Mouse (Mus musculus): ENCODE results near the gene Ntng2. TPM values are rescaled to one million over a fixed set of nuclear protein-coding genes. Genes with fewer than 3 reads are reported as not detected.
A peak's percentile ranks its signal among the peaks of the same experiment; 100 is the strongest.

Gene Ntng2
- 20.6 and 25.2 TPM in 2 replicates for total RNA-seq (2021)
- long read RNA-seq, experiment 1: 0 reads
- long read RNA-seq, experiment 2, partial matches to known transcripts: 0 of 3 reads
- long read RNA-seq, experiment 2, other reads (novel, unspliced or antisense): 3 of 3 reads

DNA sequence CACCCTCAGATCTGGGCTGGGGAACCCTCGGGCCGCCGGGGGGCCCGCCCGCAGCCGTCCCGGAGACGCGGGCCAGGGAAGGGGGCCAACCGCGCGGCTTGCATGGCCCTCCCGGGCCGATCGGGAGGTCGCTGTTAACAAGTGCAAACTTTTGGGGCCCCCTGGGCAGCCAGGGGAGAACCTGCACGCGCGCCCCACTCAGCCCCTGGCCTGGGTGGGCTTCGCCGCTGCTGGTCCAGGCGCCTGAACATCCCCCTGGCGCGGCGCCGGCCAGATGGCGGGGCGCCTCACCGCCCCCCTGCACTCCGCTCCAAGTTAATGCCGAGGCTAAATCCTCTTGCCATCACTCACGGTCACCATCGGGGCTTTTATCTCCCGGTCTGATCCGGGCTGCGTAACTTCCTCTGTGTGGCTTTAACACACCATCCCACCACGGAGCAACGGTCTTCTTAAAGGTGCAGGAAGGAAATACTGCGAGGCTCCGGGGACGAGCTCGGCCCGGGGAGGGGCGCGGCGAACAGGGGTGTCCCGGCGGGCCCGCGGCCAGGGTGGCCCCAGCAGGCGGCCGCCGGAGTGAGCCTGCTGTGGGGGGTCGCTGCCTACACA is at the start of gene Ntng2:
Gene Ntng2, minus strand, starts transcription at position 407 of the 606 bp plus-strand sequence.
- peak; percentile 86 for DNase-seq

DNA sequence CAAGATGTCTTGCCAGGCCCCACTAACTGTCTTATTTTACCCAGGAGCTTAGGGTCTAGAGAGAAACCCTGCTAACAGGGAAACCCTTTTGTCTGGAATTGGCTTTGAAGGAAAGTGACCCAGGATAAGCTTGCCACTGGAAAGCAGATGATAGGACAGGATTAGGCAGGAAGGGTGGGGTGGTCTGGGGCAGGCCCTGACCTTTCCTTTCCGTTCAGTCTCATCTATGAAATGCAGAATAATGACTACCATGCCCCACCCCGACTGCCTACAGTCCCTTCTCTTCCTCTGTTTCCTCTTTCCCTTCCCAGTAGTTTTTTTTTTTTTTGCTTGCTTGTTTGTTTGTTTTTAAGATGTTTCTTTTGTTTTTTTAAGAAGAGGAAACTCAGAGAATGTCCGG is 42.8 kb upstream of the Ntng2 start:
- DNase-seq: no peak

DNA sequence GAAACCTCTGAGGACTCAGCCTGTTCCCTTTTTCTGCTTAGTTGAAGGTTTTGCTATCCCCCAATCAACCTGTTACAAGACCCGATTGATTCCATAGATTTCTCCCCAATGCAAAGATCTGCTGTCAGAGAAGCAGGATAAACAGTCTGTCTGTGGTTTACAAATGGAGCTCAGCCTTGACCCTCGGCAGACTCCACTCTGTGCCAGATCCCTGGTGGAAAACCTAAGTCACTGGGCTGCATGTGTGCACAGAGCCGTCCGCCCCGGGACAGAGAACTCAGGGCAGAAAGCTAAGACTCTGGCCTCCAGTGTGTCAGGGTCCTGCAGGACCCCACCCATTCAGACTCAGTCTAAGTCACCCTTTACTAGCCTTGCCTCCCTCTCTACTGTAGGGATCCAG is 34.8 kb upstream of the Ntng2 start:
- DNase-seq: no peak

DNA sequence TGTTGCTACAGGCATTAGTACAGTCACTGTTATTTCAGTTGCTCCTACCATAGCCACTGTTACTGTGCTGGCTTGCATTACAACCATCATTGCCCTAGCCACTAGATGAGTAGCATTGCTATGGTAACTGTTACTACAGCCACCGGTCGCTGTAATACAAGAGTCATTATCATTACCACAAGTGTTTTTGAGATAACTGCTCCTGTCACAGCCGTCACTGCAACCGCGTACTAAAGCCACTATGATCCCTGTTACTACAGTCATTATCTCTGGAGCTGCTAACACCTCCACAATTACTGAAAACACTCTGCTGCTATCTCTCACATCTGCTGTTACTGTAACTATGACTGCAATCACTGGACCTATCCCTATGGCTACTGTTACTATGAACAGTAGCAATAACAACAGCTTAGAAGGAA is 24.9 kb upstream of the Ntng2 start:
- DNase-seq: no peak

DNA sequence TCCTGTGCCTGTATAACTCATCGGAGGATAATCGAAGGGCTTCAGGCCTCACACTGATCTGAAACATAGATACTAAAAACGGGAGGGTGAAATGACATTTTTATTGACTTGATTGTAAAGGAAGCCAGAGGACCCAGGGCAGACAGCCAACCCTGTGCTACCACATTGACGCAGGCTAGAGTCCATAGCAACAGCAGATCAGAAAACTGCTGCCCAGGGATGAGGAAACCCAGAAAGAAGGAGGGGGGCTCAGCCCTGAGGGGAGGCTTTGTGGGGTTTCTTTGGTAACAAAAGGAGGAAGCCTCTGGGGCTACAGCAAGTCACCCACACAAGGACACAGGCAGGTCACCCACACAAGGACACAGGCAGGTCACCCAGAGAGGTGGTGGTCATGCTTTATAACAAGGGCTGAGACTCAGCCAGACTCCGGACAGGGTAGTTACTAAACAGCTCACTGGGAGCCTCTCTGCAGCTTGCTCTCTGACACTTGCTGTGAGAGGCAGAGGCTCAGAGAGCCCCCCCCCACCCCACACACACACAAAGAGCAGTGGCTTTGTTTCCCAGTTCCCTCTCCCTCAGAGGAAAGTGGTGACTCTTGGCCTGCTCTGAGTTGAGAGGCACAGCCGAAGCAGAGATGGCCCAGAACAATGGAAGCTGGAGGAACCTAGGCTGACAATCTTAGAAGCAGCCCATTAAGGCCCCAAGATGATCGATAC is 19.2 kb upstream of the Ntng2 start:
- DNase-seq: peak; percentile 59

DNA sequence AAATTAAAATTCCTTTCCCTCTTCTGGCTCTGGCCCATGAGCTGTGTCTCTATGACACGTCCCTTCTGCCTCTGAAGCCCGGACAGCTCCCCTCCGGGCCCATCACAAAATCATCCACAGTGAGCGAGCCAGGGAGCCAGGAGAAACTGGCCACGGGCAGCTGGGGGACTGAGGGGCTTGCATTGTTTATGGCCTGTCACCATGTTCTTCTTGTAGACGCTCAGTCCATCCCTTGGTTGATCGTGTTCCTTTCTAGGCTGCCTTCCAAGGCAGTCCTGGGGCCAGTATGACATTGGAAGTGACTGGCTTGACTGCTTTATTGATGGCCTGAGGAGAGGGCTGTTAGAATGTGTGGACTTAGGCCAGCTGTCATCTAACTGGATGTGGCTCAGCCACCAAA is 18.3 kb upstream of the Ntng2 start:
- DNase-seq: no peak

DNA sequence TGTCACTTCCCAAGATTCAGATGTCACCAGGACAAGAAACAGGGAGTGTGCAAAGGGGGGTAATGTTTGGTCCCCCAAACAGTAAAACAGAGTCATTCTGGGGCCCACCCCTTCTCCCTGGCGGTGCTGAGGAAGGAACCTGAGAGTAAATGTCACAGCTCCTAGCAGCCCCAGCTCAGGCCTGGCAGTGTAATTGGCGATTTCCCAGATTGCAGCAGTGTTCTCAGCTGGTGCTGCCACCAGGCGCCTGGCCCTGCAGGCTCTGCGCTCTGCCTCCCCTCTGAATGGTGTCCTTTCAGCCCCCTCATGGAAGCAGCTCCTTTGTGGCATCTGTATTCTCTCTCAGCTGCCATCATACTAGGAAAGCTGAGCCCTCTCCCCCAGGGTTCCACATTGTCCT is 14.0 kb upstream of the Ntng2 start:
- no peak for DNase-seq

DNA sequence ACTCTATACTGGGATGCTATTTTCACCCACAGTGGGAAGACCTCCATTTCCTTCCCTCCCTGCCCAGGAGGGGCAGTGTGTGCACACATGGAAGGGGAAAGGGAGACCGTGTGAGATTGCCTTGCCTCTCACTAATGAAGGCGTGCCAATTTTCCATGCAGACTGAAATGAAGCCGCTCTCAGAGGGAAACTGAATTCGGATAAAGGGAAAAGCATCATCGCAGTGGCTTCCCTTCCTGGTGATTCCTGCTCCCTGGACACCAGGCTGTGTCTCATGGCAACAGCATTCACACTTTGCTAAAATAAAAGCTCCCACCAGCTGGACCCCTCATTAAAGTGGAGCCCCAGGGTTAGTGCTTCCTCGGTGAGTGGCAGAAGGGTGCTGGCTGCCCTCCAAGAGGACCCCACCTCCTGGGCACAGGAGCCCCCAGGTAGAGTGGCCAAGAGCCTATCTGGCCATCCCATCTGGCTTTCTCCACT is 9.7 kb upstream of the Ntng2 start:
- no peak for DNase-seq

DNA sequence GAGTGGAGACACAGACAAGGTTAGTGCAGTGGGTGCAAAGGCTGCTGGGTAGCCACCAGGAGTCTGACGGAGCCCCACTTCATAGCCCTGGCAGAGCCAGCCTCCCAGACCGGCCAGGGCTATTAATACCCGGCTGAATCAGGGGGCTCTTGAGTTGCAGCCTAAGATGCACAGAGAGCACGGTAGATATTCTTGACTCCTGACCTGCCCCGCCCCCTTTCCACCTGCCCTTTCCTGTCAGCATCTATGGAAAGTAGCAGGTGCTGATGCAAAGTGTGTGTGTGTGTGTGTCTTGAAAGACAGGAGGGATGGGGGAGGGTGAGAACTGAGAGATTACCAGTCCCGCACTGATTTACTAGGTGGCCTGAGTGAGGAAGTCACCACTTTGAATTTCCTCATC is 8.3 kb upstream of the Ntng2 start:
- DNase-seq: no peak

DNA sequence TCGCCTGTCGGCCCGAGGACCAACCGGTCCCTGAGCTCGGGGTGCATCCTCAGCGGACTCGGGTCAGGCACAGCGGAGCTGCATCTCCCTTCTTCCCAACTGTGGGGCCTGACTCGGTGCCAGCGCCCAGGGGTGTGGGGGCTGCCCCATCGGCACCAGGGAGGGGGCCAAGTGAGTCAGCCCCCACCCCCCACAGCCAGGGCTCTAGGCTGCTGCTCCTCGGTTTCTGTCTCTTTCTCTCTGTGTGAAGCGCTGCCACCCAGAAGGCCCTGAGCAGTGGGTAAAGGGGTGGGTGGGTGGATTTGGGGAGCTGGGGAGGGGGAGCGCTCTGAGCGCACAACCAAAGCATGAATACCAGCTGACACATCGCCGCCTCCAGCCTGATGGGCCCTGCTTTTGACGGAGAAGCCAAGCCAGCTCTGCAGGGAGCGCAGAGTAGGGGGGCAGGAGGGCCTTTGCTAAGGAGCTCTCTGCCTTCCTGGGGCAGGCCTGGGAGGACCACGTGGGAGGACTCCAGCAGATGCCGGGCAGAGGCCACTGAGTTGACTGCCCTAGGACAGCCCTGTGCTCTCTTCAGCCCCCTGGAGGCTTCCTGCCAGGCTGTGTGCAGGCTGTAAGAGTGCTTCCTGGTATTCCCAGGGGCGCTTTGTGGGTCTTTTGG is 530 bp upstream of the Ntng2 start:
- DNase-seq: peak; percentile 83

DNA sequence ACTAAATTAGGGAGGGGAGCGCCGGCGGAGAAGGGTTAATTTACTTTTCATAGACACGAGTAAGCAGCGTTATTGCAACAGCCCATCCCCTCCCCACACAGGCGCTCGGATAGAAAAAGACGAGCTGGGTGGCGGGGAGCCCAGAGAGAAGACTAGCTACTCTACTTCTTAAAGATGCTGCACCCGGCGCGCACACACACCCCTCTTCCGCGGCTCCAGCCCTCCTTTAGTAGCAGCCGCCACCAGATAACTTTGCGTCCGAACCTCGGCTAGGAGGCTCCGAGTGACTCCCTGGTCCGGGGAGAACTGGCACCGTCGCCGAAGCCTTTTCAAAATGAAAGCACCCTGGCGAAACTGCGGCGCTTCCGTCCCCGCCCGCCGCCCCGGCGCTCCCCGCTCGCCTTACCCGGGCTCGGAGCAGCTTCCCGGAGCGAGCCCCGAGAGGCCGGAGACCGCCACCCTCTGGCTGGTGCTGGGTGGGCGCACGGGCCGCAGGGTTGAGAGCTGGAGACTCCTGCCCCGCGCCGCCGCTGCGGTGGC is 676 bp downstream of the Ntng2 start:
- DNase-seq: peak; percentile 82

DNA sequence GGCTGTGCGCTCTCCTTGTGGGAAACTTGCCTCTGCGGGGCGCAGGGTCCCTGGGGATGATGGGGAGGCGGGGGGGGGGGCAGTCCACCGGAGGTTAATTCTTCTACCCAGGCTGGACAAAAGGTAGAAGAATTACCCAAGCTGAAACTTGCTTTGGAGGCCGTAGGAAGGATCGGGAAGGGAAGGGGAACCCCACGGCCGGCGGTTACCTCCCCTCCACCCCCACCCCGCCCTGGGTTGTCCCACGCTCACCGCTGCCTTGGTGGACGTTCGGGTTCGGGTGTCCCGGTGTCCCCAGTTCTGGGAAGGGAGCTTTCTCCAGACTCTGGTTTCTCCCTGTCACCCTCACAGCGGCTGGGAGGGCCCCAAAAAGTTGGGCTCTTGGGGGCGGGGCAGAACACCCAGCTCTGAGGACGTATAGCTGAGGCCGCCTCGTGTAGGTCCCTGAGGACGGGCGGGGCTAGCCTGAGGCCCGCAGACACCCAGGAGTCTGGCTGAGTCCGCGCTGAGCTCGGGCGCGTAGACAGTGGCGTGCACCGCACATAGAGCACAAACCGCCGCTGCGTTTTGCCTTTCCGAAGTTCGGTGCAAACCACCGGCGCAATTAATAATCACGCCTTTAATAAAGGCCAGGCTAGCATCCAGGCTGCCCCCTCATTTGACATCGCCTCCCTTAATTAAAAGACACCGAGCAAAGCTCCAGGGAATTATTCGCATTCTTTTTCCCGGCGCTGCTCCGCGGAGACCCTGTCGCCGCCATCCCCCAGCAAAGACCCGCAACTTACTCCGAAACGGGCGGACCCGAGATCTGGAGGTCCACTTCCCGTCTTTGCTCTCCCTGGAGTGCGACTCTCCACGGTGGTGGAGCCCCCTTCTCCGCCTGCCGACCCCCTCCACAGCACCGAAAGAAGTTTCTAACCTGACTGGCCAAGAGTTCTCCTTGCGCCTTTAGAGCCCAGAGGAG is 1.4 kb downstream of the Ntng2 start:
- DNase-seq: peak; percentile 52

DNA sequence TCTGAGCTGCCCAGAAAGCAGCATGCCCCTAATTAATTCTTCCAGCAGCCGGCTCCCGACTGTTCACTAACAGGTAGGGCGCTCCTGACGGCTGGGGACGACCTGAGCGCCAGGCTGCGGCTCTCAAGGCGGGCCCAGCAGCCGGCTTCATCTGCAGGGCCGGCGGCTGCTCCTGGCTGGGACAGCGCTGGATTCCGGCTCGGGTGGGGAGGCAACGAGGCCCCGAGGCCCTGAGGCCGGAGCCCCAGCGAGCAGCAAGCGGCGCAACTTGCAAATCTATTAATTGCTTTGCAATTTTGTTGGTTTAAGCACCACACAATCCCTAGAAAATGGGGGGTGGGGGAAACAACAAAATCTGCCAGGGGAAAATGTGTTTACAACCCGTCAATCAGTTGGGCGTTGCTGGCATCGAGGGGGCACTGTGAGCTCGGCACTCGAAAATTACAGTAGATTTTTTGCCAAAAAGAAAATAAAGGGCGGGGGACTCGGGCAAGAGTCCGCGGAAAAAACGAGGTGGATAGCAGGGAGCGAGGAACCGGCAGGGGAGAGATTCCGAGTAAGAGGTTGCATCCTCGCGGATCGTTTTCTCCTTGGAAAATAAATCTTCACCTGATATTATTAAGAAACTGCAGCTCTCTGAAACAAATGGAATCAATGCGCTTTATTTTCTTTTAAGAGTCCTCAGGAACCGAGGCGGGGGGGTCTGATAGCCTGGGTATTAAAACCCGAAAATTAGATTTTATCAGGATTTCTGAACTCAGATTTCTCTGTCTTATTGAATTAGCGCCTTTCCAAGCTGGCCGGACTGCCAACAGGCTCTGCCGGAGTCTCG is 2.3 kb downstream of the Ntng2 start:
- DNase-seq: peak; percentile 39

DNA sequence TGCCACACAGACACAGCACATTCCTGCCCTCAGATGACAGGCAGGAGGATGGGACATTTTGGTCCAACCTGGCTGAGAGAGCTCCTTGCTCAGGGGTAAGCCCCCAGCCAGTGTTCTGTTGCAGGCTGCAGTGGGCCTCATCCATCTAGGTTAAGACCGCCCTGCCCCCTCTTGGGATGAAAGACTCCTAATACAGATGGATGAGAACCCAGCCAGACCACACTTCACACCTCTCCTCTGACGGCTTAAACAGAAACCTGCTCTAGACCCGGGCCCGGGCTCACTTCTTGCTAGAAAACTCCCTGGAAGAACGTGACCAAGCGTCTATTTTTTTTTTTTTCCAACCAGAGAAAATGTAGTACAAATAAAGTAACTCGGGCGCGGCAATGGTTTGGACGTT is 3.0 kb downstream of the Ntng2 start:
- DNase-seq: no peak

DNA sequence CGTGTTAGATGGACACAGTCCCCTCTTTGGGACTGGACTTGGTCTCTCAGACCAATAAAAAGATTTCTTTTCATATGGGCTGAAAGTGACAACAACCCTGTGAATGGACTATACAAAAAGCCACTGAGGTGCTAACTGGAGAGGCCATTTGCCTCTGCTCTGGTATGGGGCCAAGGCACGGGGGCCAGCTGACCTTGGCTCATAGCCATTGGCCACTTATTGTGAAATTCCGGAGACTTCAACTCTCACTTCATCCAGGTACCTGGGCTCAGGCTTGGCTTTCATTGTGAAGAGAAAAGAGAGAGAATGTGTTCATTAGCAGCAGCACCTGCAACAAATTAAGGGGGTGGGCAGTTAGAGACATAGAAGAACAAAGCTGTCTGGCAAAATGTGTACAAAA is 4.3 kb downstream of the Ntng2 start:
- peak; percentile 37 for DNase-seq

DNA sequence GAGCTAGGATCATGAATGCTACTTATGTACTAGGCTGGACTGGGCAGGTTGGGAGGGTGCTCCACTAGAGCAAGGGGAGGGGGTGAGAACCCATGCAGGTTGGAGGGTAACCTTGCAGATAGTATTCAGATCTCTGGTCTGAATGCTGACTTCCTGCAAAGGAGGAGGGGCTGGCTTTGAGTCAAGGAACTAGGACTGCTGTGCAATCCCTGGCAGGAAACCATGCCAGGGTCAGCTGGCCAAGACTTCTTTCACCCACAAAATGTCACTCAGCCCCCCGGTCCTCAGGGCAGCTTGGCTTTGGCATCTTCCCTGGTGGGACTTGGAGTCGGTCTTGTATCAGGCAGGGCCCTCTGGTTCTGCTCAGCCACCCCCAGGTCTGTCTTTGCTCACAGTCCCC is 5.4 kb downstream of the Ntng2 start:
- peak; percentile 64 for DNase-seq

DNA sequence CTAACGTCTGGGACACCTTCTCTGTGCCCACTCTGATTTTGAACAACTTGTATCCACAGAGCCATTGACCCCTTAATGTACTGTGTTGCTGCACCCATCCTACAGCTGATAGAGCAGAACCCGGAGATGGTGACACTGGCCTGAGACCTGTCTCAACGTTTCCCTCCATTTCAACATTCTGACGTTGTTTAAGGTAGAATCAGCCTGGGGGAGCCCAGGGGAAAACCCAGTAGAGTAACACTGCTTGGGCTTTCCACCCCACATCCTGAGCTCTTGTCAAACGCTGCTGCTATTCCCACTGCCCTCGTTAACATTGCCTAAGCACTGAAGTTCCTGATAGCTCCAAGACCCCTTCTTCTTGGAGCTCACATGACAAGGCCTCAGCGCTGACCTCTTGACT is 5.9 kb downstream of the Ntng2 start:
- no peak for DNase-seq

DNA sequence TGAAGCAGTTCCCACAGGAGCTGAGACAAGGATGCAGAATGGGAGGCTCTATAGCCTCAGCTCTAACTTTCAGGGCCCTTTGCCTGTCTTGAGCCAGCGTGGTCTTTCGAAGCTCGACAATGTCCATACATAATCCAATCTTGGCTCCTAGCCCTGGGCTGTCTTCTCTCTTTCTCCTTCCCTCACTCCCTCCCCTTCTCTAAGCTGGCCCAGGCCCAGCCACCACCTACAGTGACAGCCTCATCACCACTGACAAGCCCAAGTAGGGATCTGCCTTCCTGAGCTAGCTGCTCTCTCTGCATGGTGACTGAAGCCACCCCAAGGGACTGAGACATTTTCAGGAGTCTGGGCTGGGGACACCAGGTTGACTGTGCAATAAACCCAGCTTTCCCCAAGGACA is 6.5 kb downstream of the Ntng2 start:
- DNase-seq: no peak

DNA sequence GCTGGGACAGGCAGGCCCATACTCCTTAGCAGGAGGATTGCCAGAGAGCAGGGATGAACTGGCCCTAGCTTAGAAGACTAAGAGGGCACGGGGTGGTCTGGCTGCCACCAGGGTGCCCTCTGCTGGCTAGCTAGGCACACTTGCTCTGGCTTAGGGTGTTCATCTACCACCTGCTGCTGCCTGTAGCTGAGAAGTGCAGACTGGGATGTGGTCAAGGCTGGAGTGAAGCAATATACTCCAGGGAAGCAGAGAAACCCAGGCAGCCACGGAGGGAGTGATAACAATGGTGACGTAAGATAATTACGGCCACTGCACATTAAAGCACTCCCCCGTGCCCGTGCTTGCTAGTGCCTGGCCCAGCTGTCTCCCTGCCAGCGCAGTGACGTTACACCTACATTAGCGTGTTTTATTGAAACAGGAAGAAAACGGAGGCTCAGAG is 7.4 kb downstream of the Ntng2 start:
- peak; percentile 67 for DNase-seq

DNA sequence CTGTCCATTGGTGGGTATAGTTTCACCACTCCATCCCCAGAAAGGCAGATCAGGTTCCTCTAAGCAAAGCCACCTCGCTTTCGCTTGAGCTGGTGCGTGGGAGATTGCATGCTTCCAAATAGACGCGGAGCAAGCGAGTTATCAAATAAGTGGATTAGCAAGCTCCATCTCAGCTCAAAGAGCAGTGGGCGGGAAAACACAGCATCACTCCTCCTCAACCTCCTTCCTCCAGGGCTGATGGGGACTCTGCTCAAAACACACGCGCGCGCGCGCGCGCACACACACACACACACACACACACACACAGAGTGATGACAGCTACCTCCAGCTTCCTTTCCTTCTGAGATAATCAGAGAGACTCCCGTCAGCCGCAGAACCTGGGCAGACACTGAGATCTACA is 13.5 kb downstream of the Ntng2 start:
- DNase-seq: no peak

DNA sequence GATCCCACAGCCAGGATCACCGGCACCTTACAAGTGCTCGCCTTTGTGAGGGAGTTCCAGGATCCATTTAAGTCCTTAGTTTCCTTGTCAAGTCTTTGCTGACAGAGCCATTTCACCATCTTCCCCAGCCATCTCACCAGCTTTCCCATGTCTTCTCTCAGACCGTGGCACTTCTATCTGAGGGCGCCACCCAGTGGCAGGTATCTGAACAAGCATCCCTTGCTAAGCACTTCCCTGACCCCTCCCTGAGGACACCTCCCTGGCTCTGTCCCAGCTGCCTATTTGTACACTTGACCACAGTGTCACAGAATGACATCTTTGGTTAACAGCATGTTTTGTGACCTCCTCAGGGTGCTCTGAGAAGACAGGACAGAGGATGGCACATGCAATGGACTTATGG is 15.2 kb downstream of the Ntng2 start:
- peak; percentile 91 for DNase-seq
